Mouse (Mus musculus): ENCODE results near the gene Cdh13. TPM values are rescaled to one million over a fixed set of nuclear protein-coding genes. Genes with fewer than 3 reads are reported as not detected.

Cdh13 gene
- polyA plus RNA-seq, 1 experiment, result 44.3 TPM

- Histone ChIP-seq H3K4me1 (ENCODE audit: control insufficient read depth, insufficient read depth, low read length) (no peaks in the 10 kb centered on the region), H3K4me3 (replicated peaks; ENCODE audit: extremely low read depth, low read depth, low read length) (no peak overlapping the region)
- WGBS, result 87% methylated on average over 11 of the region's 11 CpGs
- TF ChIP-seq CTCF (IDR thresholded peaks at IDR 0.05; ENCODE audit: insufficient read depth, low read length) (no peak), POLR2A (IDR thresholded peaks at IDR 0.05; ENCODE audit: borderline replicate concordance, extremely low read depth, low read depth, low read length) (no peak)
- no peak for DNase-seq
Observed at GRCm38 (mm10) chr8:119037571-119037970, 754.0 kb downstream of the Cdh13 start.

GRCm38 (mm10) chr8:119039358-119039757, 755.8 kb downstream of the Cdh13 start:
- H3K4me3 ChIP-seq (replicated peaks; ENCODE audit: extremely low read depth, low read depth, low read length), result no peak overlapping the region
- 82% methylated on average over 2 of the region's 2 CpGs for WGBS
- H3K4me1 ChIP-seq (ENCODE audit: control insufficient read depth, insufficient read depth, low read length), result no peaks in the 10 kb centered on the region
- DNase-seq, result no peak
- TF ChIP-seq POLR2A (IDR thresholded peaks at IDR 0.05; ENCODE audit: borderline replicate concordance, extremely low read depth, low read depth, low read length), result no peak
- no peak for TF ChIP-seq CTCF (IDR thresholded peaks at IDR 0.05; ENCODE audit: insufficient read depth, low read length)

DNA sequence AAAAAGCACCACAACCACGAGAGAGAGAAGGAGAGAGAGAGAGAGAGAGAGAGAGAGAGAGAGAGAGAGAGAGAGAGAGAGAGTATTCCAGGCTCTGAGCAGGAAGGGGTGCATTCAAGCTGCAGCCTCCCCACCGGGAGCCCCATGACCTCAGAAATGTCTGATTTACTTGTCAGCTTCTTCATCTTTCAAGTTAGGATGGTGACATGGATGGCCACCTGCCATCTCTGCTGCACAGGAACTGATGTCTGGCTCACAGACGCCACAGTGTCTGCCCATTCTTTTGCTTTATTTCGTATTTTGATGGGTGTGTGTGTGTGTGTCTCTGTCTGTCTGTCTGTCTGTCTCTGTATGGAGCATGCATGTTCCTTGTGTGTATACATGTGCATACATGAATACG, 774.3 kb downstream of the Cdh13 start:
- no peak overlapping the region for H3K4me3 ChIP-seq (replicated peaks; ENCODE audit: extremely low read depth, low read depth, low read length)
- H3K4me1 ChIP-seq (ENCODE audit: control insufficient read depth, insufficient read depth, low read length), result no peaks in the 10 kb centered on the region
- 59% methylated on average over 5 of the region's 5 CpGs for WGBS
- no peak for DNase-seq
- TF ChIP-seq CTCF (IDR thresholded peaks at IDR 0.05; ENCODE audit: insufficient read depth, low read length) (no peak), POLR2A (IDR thresholded peaks at IDR 0.05; ENCODE audit: borderline replicate concordance, extremely low read depth, low read depth, low read length) (no peak)

- TF ChIP-seq POLR2A (IDR thresholded peaks at IDR 0.05; ENCODE audit: borderline replicate concordance, extremely low read depth, low read depth, low read length) (no peak), CTCF (IDR thresholded peaks at IDR 0.05; ENCODE audit: insufficient read depth, low read length) (no peak)
- H3K4me1 ChIP-seq (ENCODE audit: control insufficient read depth, insufficient read depth, low read length), result no peaks in the 10 kb centered on the region
- H3K4me3 ChIP-seq (replicated peaks; ENCODE audit: extremely low read depth, low read depth, low read length), result no peak overlapping the region
- WGBS, result 76% methylated on average over 12 of the region's 12 CpGs
- DNase-seq, result no peak
Observed at GRCm38 (mm10) chr8:119061671-119062070, 778.1 kb downstream of the Cdh13 start.

DNA sequence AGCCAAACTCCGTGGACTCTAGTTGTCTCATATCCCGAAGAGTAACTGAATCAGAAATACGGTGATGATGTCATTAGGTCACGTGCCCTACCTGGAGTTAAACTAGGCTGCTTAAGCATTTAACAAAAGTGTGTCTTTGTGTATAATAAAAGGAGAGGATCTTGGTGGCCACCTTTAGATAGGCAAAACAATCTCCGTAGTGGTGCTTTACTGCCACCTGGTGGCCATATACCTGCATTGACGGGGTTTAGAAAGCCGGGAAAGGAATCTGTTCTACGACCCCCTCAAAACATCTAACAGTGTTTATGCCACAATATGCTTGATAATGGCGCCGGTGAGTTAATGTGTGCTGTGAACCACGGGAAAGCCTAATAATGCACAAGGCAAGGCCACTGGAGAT, 781.0 kb downstream of the Cdh13 start:
- Histone ChIP-seq H3K4me1 (ENCODE audit: control insufficient read depth, insufficient read depth, low read length) (no peaks in the 10 kb centered on the region), H3K4me3 (replicated peaks; ENCODE audit: extremely low read depth, low read depth, low read length) (no peak overlapping the region)
- WGBS, result 16% methylated on average over 11 of the region's 11 CpGs
- DNase-seq, result peak; percentile 18
- TF ChIP-seq CTCF (IDR thresholded peaks at IDR 0.05; ENCODE audit: insufficient read depth, low read length) (peak; percentile 14; the same call in 1 of the 2 replicates), POLR2A (IDR thresholded peaks at IDR 0.05; ENCODE audit: borderline replicate concordance, extremely low read depth, low read depth, low read length) (no peak)

DNA sequence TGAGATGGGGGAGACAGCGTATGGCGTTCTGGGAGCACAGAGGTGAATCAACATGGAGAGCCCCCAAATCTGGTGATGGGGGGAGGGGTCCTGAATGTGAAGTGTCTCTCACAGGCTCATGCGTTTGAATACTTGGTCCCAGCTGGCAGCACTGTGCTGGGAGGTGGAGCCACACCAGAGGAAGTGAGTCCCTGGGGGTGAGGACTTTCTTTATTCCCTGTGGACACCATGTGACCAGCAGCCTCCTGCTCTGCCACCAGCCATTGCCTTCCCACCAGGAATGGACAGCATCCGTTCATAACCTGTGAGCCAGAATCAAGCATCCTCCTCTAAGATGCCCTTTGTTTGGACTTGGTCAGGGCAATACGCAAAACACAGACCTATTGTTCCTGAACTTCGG, 788.8 kb downstream of the Cdh13 start:
- no peaks in the 10 kb centered on the region for H3K4me1 ChIP-seq (ENCODE audit: control insufficient read depth, insufficient read depth, low read length)
- no peak for DNase-seq
- 66% methylated on average over 6 of the region's 6 CpGs for WGBS
- TF ChIP-seq POLR2A (IDR thresholded peaks at IDR 0.05; ENCODE audit: borderline replicate concordance, extremely low read depth, low read depth, low read length), result no peak
- no peak for TF ChIP-seq CTCF (IDR thresholded peaks at IDR 0.05; ENCODE audit: insufficient read depth, low read length)
- no peak overlapping the region for H3K4me3 ChIP-seq (replicated peaks; ENCODE audit: extremely low read depth, low read depth, low read length)

GRCm38 (mm10) chr8:119085022-119085421, 801.5 kb downstream of the Cdh13 start:
- WGBS, result 87% methylated on average over 8 of the region's 8 CpGs
- no peak overlapping the region for H3K4me3 ChIP-seq (replicated peaks; ENCODE audit: extremely low read depth, low read depth, low read length)
- no peak for TF ChIP-seq CTCF (IDR thresholded peaks at IDR 0.05; ENCODE audit: insufficient read depth, low read length)
- TF ChIP-seq POLR2A (IDR thresholded peaks at IDR 0.05; ENCODE audit: borderline replicate concordance, extremely low read depth, low read depth, low read length), result no peak

GRCm38 (mm10) chr8:119098261-119098660, 814.7 kb downstream of the Cdh13 start:
- no peak overlapping the region for H3K4me3 ChIP-seq (replicated peaks; ENCODE audit: extremely low read depth, low read depth, low read length)
- DNase-seq, result no peak
- TF ChIP-seq POLR2A (IDR thresholded peaks at IDR 0.05; ENCODE audit: borderline replicate concordance, extremely low read depth, low read depth, low read length), result no peak
- no peak for TF ChIP-seq CTCF (IDR thresholded peaks at IDR 0.05; ENCODE audit: insufficient read depth, low read length)
- H3K4me1 ChIP-seq (ENCODE audit: control insufficient read depth, insufficient read depth, low read length), result no peaks in the 10 kb centered on the region
- WGBS, result 17% methylated on average over 6 of the region's 6 CpGs

More at GRCm38 (mm10) chr8:119085022-119085421, 801.5 kb downstream of the Cdh13 start:
- no peaks in the 10 kb centered on the region for H3K4me1 ChIP-seq (ENCODE audit: control insufficient read depth, insufficient read depth, low read length)
- no peak for DNase-seq

DNA sequence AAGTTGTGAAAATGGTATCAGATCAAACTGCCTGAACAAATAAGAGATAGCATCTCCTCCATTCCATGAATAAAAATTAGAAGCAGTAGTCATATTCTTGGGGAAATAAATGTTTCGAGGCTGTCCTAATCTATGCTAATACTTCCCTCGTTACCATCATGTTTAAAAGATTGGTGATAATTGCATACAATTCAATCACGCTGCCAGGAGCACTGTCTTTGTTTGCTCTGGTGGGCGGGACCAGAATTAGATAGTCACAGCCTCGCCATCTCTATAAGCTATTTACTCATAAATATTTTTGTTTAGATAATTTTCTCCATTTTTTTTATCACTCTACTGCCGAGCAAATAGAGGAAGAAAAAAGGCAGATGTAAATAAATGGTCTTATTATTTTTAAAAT, 819.3 kb downstream of the Cdh13 start:
- 77% methylated on average over 6 of the region's 6 CpGs for WGBS
- no peak for DNase-seq
- H3K4me3 ChIP-seq (replicated peaks; ENCODE audit: extremely low read depth, low read depth, low read length), result no peak overlapping the region
- no peaks in the 10 kb centered on the region for H3K4me1 ChIP-seq (ENCODE audit: control insufficient read depth, insufficient read depth, low read length)
- no peak for TF ChIP-seq CTCF (IDR thresholded peaks at IDR 0.05; ENCODE audit: insufficient read depth, low read length)
- no peak for TF ChIP-seq POLR2A (IDR thresholded peaks at IDR 0.05; ENCODE audit: borderline replicate concordance, extremely low read depth, low read depth, low read length)

DNA sequence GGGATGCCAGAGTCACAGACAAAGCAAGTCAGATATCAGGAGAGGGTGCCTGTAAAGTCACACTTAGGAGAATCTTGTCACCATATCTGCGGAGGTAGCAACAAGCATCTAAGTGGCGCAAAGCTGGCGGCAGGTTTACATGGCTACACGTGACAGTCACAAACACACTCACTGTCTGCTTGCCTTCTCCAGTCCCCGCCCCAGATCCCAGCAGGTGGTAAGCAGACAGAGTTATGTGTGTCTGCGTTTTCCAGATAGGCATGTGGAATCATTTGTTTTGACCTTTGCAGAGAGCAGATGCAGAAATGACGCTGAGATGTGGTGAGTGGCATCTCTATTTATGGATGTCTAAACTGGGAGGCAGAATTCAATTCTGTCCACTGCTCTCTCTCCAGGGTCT, 826.1 kb downstream of the Cdh13 start:
- Histone ChIP-seq H3K4me1 (ENCODE audit: control insufficient read depth, insufficient read depth, low read length) (no peaks in the 10 kb centered on the region), H3K4me3 (replicated peaks; ENCODE audit: extremely low read depth, low read depth, low read length) (no peak overlapping the region)
- WGBS, result 72% methylated on average over 7 of the region's 7 CpGs
- TF ChIP-seq CTCF (IDR thresholded peaks at IDR 0.05; ENCODE audit: insufficient read depth, low read length) (no peak), POLR2A (IDR thresholded peaks at IDR 0.05; ENCODE audit: borderline replicate concordance, extremely low read depth, low read depth, low read length) (no peak)
- no peak for DNase-seq
